Mouse (Mus musculus): ENCODE results near the gene Pdgfra.

- TF ChIP-seq CHD2 (IDR thresholded peaks at IDR 0.05; ENCODE audit: low read depth, low read length) (no peak), HCFC1 (IDR thresholded peaks at IDR 0.05; ENCODE audit: borderline replicate concordance, insufficient read depth, low read length) (no peak), ZNF384 (IDR thresholded peaks at IDR 0.05; ENCODE audit: low read depth, low read length) (no peak), MAFK (IDR thresholded peaks at IDR 0.05; ENCODE audit: insufficient read depth, low read depth, low read length) (no peak)
Observed at GRCm38 (mm10) chr5:75149880-75150279, 2.2 kb upstream of the Pdgfra start.
